Mouse (Mus musculus) brain, adult 10 weeks (tissue): ENCODE results near the gene Zyg11b. TPM values are rescaled to one million over a fixed set of nuclear protein-coding genes. Genes with fewer than 3 reads are reported as not detected.

Source experiments
- polyA plus RNA-seq: library from polyadenylated mRNA; stranded (reverse); fragments of 350-450 nt; fragmentation: Illumina TruSeq; extraction: RNeasy Lipid Tissue Mini Kit (QIAGEN cat#74804); gene quantifications from one replicate; pipeline ENCODE4 v1.2.3, GENCODE M21; 2015; ENCODE audit warnings: low read depth, low replicate concordance

Gene Zyg11b
- 65.2 TPM for polyA plus RNA-seq

GRCm38 (mm10) chr4:108300670-108301373, at the start of gene Zyg11b:
TSS of gene Zyg11b (minus strand) at chr4:108301096.

DNA sequence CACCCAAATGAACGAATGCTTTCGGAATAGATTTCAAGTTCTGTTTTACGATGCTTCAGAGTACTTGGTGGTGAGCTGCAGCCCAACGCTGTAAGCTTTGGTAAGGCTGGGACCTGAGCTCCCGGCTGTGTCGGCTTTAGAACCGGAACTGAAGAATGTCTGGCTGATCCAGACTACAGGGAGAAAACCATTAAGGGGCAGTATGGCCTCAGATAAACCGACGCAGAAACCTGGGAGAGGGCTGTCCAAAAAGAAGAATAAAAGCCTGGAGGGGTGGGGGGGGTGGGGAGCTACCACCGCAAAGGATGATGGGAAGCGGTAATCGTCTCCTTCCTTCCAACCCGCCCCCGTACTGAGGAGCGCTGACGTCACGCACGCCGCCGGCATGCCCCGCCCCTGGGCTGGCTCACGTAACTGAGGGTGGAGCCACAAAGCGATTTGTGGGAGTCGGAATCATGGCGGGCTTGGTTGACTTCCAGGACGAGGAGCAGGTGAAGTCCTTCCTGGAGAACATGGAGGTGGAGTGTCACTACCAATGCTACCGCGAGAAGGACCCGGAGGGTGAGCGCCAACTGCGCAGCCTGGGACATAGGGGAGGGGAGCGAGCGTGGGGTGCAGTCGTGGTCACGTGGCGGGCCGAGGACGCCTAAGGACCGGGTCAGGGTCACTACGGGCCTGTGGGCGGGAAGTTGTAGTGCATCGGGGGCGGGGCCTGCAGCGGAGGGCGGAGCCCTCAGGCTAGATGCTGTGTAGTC, 27.0 kb upstream of the Zyg11b start, which contains the start of gene Coa7:
Gene Coa7 (plus strand): TSS at position 411 of the 755 bp plus-strand sequence.

GRCm38 (mm10) chr4:108217332-108218179, 83.3 kb downstream of the Zyg11b start, which contains the start of gene Zyg11a:
TSS of gene Zyg11a (minus strand) at chr4:108218048.

Other genes with a start within 250 kb of the Zyg11b start
- 3.0 TPM for gene Podn, start 204.7 kb downstream of the Zyg11b start, polyA plus RNA-seq
- 244 TPM for gene Scp2, start 156.1 kb downstream of the Zyg11b start, polyA plus RNA-seq
- 28.3 TPM for gene Echdc2, start 135.7 kb downstream of the Zyg11b start, polyA plus RNA-seq
- gene Zyg11a, start 83.0 kb downstream of the Zyg11b start, polyA plus RNA-seq = not detected
- gene Coa7, start 27.0 kb upstream of the Zyg11b start, polyA plus RNA-seq = 23.9 TPM
- gene Shisal2a, start 82.3 kb upstream of the Zyg11b start, polyA plus RNA-seq = not detected
- 8.4 TPM for gene Gpx7, start 105.9 kb upstream of the Zyg11b start, polyA plus RNA-seq
- gene Tut4, start 158.3 kb upstream of the Zyg11b start, polyA plus RNA-seq = 24.3 TPM